Mouse (Mus musculus) lung, postnatal 0 days (tissue): ENCODE data around the gene Haao.

Source experiments
- CTCF ChIP-seq: IDR thresholded peaks from 2 replicates; pipeline ENCODE4 v1.5.1; 2016; ENCODE audit warnings: antibody characterized with exemption, mild to moderate bottlenecking
- EP300 ChIP-seq: IDR thresholded peaks from 2 replicates; pipeline ENCODE4 v1.6.1; 2016; ENCODE audit warnings: antibody characterized with exemption, mild to moderate bottlenecking, control low read depth

DNA sequence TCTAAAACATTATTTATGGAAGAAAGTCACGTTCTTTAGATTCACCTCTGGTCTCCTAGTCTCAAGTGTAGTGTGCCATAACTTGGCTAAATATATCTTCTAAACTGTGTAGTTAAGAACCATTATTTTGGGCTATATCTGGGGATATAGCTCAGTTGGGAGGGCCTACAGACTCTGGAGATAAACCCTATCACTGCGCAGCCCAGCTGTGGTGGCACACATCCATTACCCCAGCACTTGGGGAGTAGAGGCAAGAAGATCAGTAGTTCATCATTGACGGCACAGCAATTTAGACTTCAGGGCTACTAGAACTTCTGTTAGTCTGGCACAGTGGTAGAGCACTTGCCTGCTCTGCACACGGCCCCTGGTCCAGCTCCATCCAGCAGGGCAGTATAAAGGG is 34.7 kb downstream of the Haao start:
- TF ChIP-seq CTCF (no peak), EP300 (no peak)
